Mouse (Mus musculus): Measurements from ENCODE around the gene Plekha8. TPM values are rescaled to one million over a fixed set of nuclear protein-coding genes. Genes with fewer than 3 reads are reported as not detected.
A peak's percentile ranks its signal among the peaks of the same experiment; 100 is the strongest.

Gene Plekha8
- polyA plus RNA-seq, 1 experiment from 2014 or later = 24.6 TPM

DNA sequence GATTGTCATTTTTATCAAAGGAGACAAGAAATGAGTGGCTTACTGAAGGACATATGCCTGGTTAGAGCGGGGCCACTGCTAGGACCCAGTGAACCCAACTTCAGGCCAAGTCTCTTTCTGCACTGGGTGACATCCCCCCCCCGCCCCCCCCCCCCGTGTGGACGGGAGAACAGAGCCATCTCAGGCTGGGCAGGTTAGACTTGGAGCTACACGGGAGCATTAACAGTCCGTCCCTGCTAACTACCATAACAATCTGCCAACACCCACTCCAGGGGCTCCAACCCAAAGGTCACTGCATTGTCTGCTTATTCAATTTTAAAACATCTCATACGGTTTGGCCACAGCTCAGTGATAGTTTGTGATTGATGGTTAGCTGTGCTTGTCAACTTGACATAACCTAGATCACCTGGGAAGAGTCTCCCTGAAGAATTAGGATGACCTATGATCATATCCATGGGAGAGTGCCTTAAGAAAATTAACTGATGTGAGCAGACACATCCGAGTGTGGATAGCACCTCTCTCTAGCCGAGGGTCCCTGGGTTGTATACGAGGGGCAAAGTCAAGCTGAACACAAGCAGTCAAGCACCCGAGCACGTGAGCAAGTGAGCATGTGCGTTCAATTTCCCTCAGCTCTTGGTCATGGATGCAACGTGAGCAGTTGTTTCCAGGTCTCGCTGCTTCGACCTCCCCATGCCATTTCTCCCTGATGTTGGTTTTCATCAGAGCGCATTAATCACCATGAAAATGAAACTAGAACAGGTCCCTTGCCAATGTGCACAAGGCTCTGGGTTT lies 32.7 kb upstream of the Plekha8 start:
- Histone ChIP-seq H3K27me3 (no peaks in the 10 kb centered on the region; the same call in 1 of the 2 replicates), H3K4me1 (replicated peaks) (peaks cover 25% of the 10 kb centered on the region), H3K9ac (replicated peaks) (no peak overlapping the region), H3K27ac (no peak overlapping the region), H3K4me3 (replicated peaks) (no peak overlapping the region), H3K4me2 (no peak overlapping the region), H3K9me3 (no peaks in the 10 kb centered on the region), H3K36me3 (no peaks in the 10 kb centered on the region)
- ATAC-seq (ENCODE audit: insufficient number of reproducible peaks, insufficient read depth, low FRiP score, low TSS enrichment, low read depth) = no peak
- 73% methylated on average over 14 of the region's 17 CpGs for WGBS

DNA sequence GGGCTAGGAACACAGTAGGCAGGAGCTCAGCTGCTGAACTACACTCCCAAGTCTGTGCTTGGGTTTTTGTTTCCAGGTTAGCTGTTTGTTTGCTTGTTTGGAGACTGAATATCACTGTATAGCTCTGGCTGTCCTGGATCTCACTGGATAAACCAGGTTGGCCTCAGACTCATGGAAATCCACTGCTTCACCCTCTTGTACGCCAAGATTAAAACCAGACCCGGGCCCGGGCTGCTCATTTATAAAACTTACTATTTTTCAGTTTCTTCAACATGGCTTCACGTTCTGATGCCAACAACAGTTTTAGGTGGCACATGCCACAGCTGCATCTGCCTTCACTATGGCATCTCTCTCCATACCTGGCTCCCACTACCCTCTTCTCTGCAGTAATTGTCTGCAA lies 31.4 kb upstream of the Plekha8 start:
- Histone ChIP-seq H3K27me3 (no peaks in the 10 kb centered on the region; the same call in 1 of the 2 replicates), H3K9ac (replicated peaks) (no peak overlapping the region), H3K4me2 (no peak overlapping the region), H3K4me3 (replicated peaks) (no peak overlapping the region), H3K4me1 (replicated peaks) (peaks cover 36% of the 10 kb centered on the region), H3K36me3 (no peaks in the 10 kb centered on the region), H3K27ac (no peak overlapping the region), H3K9me3 (no peaks in the 10 kb centered on the region)
- no peak for ATAC-seq (ENCODE audit: insufficient number of reproducible peaks, insufficient read depth, low FRiP score, low TSS enrichment, low read depth)
- 88% methylated on average over 4 of the region's 4 CpGs for WGBS

DNA sequence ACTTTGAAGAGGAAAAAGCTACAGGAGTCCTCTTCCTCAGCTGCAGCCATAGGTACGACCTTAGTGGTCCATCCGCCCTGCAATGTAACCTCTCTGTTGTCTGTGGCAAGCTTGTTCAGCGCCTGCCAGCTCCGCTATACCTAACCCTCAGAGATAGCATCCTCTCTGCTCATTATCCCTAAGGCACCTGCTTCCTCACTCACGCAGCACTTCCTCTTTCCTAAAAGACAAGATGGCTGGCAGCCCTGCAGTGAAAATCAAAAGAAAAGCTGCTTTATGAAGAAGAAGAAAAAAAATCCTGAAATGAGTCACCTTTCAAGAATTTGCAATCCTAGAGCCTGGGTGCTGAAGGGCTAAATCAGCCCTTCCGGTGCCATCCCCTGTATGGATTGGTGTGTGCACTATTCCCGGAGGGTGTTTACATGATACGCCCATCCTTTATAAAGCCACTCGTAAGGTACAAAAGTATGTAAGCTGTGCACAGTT lies 30.4 kb upstream of the Plekha8 start:
- Histone ChIP-seq H3K36me3 (no peaks in the 10 kb centered on the region), H3K4me3 (replicated peaks) (no peak overlapping the region), H3K27me3 (no peaks in the 10 kb centered on the region; the same call in 1 of the 2 replicates), H3K4me2 (peak overlapping the region; percentile 86), H3K4me1 (replicated peaks) (peaks cover 39% of the 10 kb centered on the region), H3K9ac (replicated peaks) (no peak overlapping the region), H3K9me3 (no peaks in the 10 kb centered on the region), H3K27ac (no peak overlapping the region)
- ATAC-seq (ENCODE audit: insufficient number of reproducible peaks, insufficient read depth, low FRiP score, low TSS enrichment, low read depth) = no peak
- WGBS = 73% methylated on average over 9 of the region's 9 CpGs

DNA sequence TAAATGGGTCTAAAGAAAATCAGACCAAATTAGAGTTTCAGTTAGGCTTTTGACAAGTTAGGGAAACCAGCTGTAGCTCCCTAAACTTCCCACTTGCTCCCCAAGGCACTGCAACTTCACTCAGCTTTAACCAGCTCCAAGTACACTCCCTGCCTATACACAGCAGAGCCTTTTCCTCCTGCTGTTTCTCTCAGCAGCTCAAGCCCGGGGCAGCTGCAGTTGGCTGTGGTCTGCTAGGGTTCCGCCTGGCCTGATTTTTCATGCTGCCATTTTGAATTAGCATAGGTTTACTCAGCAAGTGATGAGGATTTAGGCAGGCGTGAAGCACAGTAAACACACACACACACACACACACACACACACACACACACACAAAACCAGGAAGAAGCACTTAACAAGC lies 29.9 kb upstream of the Plekha8 start:
- ATAC-seq (ENCODE audit: insufficient number of reproducible peaks, insufficient read depth, low FRiP score, low TSS enrichment, low read depth) = no peak
- H3K4me1 ChIP-seq (replicated peaks) = peaks cover 42% of the 10 kb centered on the region
- no peaks in the 10 kb centered on the region for H3K36me3 ChIP-seq
- H3K27ac ChIP-seq = no peak overlapping the region
- no peaks in the 10 kb centered on the region for H3K9me3 ChIP-seq
- H3K27me3 ChIP-seq = no peaks in the 10 kb centered on the region; the same call in 1 of the 2 replicates
- peak overlapping the region; percentile 86 for H3K4me2 ChIP-seq
- H3K4me3 ChIP-seq (replicated peaks) = peak overlapping the region; percentile 53; the same call in 1 of the 2 replicates
- H3K9ac ChIP-seq (replicated peaks) = no peak overlapping the region
- 40% methylated on average over 3 of the region's 3 CpGs for WGBS

DNA sequence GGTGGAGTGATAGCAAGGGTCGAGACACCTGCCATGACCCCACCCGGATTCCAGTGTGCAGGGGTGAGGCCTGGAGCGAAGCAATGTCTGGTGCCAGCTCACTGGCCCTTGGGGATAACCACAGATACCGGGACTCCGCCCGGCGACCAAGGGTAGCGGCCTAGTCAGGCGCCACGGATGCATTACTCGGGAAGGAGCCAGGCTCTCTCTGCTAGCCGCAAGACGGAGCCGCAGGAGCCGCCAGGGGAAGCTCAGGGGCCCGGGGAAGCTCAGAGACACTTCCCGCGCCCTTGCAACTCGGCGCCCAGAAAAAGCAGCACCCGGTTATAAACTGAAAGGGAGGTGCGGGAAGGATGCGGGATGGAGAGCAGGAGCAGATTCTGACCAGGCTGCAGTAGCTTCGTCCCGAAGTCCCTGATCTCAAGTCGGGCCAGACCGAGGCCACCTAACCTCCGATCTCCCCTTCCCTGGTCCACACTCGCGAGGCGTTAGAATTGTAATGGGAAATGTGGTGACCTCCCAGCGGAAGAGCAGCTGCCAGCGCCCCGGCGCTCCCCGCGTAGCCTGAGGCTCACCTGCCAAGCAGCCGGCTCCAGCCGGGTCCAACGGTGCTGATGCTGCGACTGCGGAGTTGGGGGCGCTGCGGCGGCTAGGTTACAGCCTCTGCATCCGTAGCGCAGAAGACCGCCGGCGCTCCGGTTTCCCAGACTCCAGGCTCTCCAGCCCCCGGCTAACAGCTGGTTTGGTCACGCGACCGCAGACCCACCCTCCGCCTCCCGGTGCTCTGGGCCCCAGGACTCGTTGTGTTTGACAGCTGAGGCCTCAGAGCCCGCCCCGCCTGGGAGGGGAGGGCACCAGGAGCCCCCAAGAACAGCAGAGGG lies 29.0 kb upstream of the Plekha8 start, which contains the start of gene Scrn1:
Scrn1 (minus strand) TSS at position 825 of the 881 bp plus-strand sequence.
- Histone ChIP-seq H3K4me1 (replicated peaks) (peaks cover 42% of the 10 kb centered on the region), H3K36me3 (no peaks in the 10 kb centered on the region), H3K9me3 (no peaks in the 10 kb centered on the region), H3K4me3 (replicated peaks) (peak within 1 kb of the TSS; percentile 53), H3K27me3 (no peaks in the 10 kb centered on the region; the same call in 1 of the 2 replicates), H3K27ac (peak within 1 kb of the TSS; percentile 71), H3K4me2 (peak within 1 kb of the TSS; percentile 86), H3K9ac (replicated peaks) (peak within 1 kb of the TSS; percentile 62)
- under 1% methylated on average over 60 of the region's 60 CpGs for WGBS
- ATAC-seq (ENCODE audit: insufficient number of reproducible peaks, insufficient read depth, low FRiP score, low TSS enrichment, low read depth) = peak; percentile 90

DNA sequence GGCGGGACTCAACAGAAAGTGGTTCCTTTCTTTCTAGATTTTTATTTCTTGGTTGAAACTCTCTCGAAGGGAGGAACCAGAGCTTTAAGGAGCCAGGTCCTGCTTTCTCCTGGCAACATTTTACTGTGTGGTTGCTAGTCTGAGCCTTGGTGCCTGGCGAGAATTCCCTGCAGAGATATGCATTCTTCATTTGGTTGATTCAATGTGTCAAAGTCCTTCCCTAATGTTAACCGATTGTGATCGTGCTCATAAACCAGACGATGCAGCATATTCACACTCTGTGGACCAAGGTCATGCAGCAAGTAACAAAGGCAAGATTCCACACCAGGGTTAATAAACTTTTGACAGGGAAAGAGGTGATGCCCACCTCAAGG lies 28.4 kb upstream of the Plekha8 start:
- WGBS = 17% methylated on average over 6 of the region's 6 CpGs
- peaks cover 42% of the 10 kb centered on the region for H3K4me1 ChIP-seq (replicated peaks)
- no peaks in the 10 kb centered on the region; the same call in 1 of the 2 replicates for H3K27me3 ChIP-seq
- no peaks in the 10 kb centered on the region for H3K9me3 ChIP-seq
- ATAC-seq (ENCODE audit: insufficient number of reproducible peaks, insufficient read depth, low FRiP score, low TSS enrichment, low read depth) = no peak
- H3K4me3 ChIP-seq (replicated peaks) = peak overlapping the region; percentile 53
- peak overlapping the region; percentile 71 for H3K27ac ChIP-seq
- H3K36me3 ChIP-seq = no peaks in the 10 kb centered on the region
- H3K4me2 ChIP-seq = peak overlapping the region; percentile 86
- peak overlapping the region; percentile 62; the same call in 1 of the 2 replicates for H3K9ac ChIP-seq (replicated peaks)

DNA sequence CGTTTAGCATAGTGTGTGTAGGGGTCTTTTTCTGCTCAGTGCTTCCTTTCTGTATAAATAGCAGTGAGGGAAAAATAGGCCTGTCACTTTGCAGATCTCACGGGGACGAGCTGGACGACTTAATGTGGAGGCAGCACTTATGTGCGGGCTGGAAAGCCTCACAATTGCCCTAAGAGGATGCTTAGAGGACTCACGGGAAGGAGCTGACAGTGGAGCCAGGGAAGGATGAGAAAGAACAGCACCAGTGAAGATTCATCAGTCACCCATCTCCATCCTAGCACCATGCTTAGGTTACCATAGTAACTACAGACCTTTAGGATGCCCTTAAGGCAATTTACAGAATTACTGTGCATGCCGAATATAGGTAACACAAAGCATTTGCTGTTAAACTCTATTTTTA lies 25.1 kb upstream of the Plekha8 start:
- no peaks in the 10 kb centered on the region for H3K36me3 ChIP-seq
- H3K27me3 ChIP-seq = no peaks in the 10 kb centered on the region; the same call in 1 of the 2 replicates
- H3K4me3 ChIP-seq (replicated peaks) = no peak overlapping the region
- no peaks in the 10 kb centered on the region for H3K9me3 ChIP-seq
- H3K9ac ChIP-seq (replicated peaks) = no peak overlapping the region
- no peak overlapping the region for H3K27ac ChIP-seq
- H3K4me1 ChIP-seq (replicated peaks) = peaks cover 44% of the 10 kb centered on the region
- no peak for ATAC-seq (ENCODE audit: insufficient number of reproducible peaks, insufficient read depth, low FRiP score, low TSS enrichment, low read depth)
- no peak overlapping the region for H3K4me2 ChIP-seq
- WGBS = 18% methylated on average over 7 of the region's 7 CpGs

DNA sequence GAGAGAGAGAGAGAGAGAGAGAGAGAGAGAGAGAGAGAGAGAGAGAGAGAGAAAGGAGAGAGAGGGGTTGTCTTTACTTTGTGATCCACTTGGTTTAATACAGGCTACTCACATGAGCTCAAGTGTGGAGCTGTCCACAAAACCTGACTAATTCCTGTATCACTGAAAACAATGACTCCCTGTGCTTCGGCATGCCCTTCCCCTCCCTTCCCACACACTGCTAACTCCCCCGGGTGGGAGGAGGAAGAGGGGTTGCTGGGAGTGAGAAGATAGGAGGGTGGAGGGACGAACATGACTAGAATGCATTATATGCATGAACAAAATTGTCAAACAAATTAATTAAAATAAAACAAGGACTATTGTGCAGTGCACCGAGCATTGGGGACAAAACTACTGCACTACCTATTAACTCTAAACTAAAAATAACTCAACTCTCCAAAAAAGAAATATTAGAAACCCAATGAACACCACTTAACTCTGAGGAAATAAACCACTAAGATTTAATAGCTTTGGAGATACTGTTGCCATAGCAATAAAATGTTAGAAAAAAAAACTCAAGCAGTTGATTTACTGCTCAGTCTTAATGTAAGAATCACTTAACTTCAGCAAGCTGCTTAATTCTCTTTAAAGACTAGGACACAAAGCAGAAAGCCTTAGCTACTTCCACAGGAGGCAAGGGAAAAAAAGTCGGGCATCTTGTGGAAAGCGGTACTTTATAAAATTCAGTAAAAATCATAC lies 21.5 kb upstream of the Plekha8 start:
- 0 out of 2 replicates have a peak, but pooled peaks cover 5% of the 10 kb centered on the region for H3K36me3 ChIP-seq
- no peaks in the 10 kb centered on the region for H3K27me3 ChIP-seq
- no peak overlapping the region; the same call in 1 of the 2 replicates for H3K4me2 ChIP-seq
- peaks cover 10% of the 10 kb centered on the region for H3K4me1 ChIP-seq (replicated peaks)
- H3K9me3 ChIP-seq = no peaks in the 10 kb centered on the region
- H3K9ac ChIP-seq (replicated peaks) = no peak overlapping the region
- no peak for ATAC-seq (ENCODE audit: insufficient number of reproducible peaks, insufficient read depth, low FRiP score, low TSS enrichment, low read depth)
- H3K27ac ChIP-seq = no peak overlapping the region
- H3K4me3 ChIP-seq (replicated peaks) = no peak overlapping the region
- WGBS = 32% methylated on average over 6 of the region's 6 CpGs

DNA sequence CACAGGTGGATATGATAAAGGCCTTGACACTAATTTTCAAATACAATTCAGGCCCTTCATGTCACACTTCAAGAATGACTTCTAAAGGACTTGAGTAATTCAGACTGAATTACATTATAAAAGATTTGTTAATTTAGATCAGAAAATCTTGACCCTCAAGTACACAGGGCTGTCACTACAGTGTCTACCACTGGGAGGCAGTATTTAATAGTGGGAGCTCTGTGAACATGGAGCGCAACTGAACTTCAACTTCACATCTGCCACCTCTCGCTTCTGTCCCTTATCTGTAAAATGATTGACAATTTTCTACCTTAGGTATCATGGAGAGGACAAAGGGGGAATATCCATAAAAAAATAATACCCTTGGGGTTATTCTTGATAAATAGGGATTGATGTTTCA lies 8.7 kb upstream of the Plekha8 start:
- WGBS = 20% methylated on average over 2 of the region's 2 CpGs
- peaks cover 21% of the 10 kb centered on the region for H3K36me3 ChIP-seq
- H3K9me3 ChIP-seq = no peaks in the 10 kb centered on the region
- no peak overlapping the region for H3K4me3 ChIP-seq (replicated peaks)
- no peak for ATAC-seq (ENCODE audit: insufficient number of reproducible peaks, insufficient read depth, low FRiP score, low TSS enrichment, low read depth)
- no peak overlapping the region for H3K9ac ChIP-seq (replicated peaks)
- H3K27me3 ChIP-seq = no peaks in the 10 kb centered on the region
- no peak overlapping the region for H3K4me2 ChIP-seq
- H3K27ac ChIP-seq = no peak overlapping the region
- peaks cover 7% of the 10 kb centered on the region; the same call in 1 of the 2 replicates for H3K4me1 ChIP-seq (replicated peaks)

DNA sequence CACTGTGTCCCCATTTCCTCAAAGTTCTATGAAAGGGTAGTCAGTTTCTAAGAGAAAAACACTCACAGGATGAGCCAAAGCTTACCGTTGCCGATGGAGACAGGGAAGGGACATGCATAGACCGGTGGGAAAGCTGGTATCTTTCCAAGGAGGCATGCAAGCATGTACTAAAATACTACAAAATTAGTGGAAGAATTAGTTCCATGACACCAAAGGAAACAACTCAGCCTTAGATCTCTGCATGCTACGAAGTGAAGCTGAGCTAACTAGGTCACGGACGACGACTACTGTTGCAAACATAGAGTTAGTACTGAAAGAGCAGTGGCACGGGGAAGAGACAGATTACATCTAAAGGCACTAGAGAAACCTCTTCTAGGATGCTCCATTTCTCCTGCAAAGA lies 8.0 kb upstream of the Plekha8 start:
- no peaks in the 10 kb centered on the region for H3K9me3 ChIP-seq
- WGBS = 85% methylated on average over 8 of the region's 8 CpGs
- peaks cover 14% of the 10 kb centered on the region for H3K4me1 ChIP-seq (replicated peaks)
- H3K27ac ChIP-seq = no peak overlapping the region
- no peak overlapping the region for H3K4me3 ChIP-seq (replicated peaks)
- peaks cover 21% of the 10 kb centered on the region for H3K36me3 ChIP-seq
- H3K4me2 ChIP-seq = no peak overlapping the region
- H3K9ac ChIP-seq (replicated peaks) = no peak overlapping the region
- ATAC-seq (ENCODE audit: insufficient number of reproducible peaks, insufficient read depth, low FRiP score, low TSS enrichment, low read depth) = no peak
- no peaks in the 10 kb centered on the region for H3K27me3 ChIP-seq
